Comparison of ENCODE assay signal across 8 mouse cellular contexts in the genomic region with DNA sequence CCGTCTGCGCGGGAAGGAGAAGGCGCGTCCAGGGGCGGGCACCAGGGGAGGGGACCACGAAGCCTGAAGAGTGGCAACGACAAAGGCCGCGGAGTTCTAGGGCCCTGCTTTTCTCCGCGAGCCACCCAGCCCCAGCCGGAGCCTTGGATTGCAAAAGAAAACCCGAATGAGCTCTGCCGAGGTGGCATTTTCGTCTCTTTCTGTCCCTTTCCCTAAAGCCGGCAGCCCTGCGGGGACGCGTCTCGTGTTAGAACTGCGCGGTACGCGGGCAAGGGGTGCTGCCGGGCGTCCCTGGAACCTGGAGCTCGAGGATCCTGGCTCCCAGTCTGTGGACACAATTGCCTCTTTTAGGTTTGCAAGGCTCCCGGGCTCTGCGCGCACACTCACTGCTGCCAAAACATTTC.
DNase-seq lines count a peak whose midpoint lies in the region; ATAC-seq and TF ChIP-seq lines count a peak whose summit lies in the region.

No protein-coding gene starts in this region.

- no peak for ATAC-seq in kidney, postnatal 0 days (replicated peaks; ENCODE audit: low FRiP score, low read depth)
- no peak for ATAC-seq in limb, embryonic 15.5 days (ENCODE audit: insufficient number of reproducible peaks, low FRiP score, low TSS enrichment, low read depth)
- ATAC-seq in frontal cortex, adult (ENCODE audit: low TSS enrichment): no peak

- TF ChIP-seq CTCF in kidney, postnatal 0 days (IDR thresholded peaks at IDR 0.05; ENCODE audit: low read depth): no peak

- 0 out of 2 replicates have a peak overlapping the region, but pooled peaks have one; percentile 2 for H3K4me3 ChIP-seq in kidney, postnatal 0 days (replicated peaks; ENCODE audit: low read depth, low read length)
- H3K4me3 ChIP-seq in brown adipose tissue, adult 24 weeks (ENCODE audit: insufficient read depth, low read depth, low read length): 0 out of 2 replicates have a peak overlapping the region, but pooled peaks have one; percentile 18
- H3K4me3 ChIP-seq in limb, embryonic 15.5 days: peak overlapping the region; percentile 25

- peak; percentile 3 for DNase-seq in kidney, postnatal 0 days (ENCODE audit: low spot score)
- no peak for DNase-seq in kidney, postnatal 25 days
- peak; percentile 20 for DNase-seq in gastrocnemius, postnatal 14 days
- no peak for DNase-seq in layer of hippocampus, adult 18-20 months (ENCODE audit: low spot score in 2 of 2)
- no peak for DNase-seq in lung, postnatal 14 days

- H3K27me3 ChIP-seq in kidney, postnatal 0 days (ENCODE audit: insufficient read depth, low read length): peaks cover 38% of the 10 kb centered on the region
- H3K27me3 ChIP-seq in limb, embryonic 15.5 days: peaks cover 56% of the 10 kb centered on the region

- H3K27ac ChIP-seq in kidney, postnatal 0 days: no peak overlapping the region
- no peak overlapping the region for H3K27ac ChIP-seq in brown adipose tissue, adult 24 weeks (replicated peaks; ENCODE audit: low read depth, low read length)
- 0 out of 2 replicates have a peak overlapping the region, but pooled peaks have one; percentile 7 for H3K27ac ChIP-seq in limb, embryonic 15.5 days

- 0 out of 2 replicates have a peak overlapping the region, but pooled peaks have one; percentile 31 for H3K9ac ChIP-seq in kidney, postnatal 0 days (ENCODE audit: low read depth, low read length)
- H3K9ac ChIP-seq in limb, embryonic 15.5 days: 0 out of 2 replicates have a peak overlapping the region, but pooled peaks have one; percentile 17

- intact Hi-C loops in gastrocnemius, postnatal 14 days (cut with DNase I; ENCODE audit: low total_unique reads): no loop called here

- H3K4me1 ChIP-seq in kidney, postnatal 0 days (replicated peaks; ENCODE audit: insufficient read depth, low read length): no peaks in the 10 kb centered on the region
- H3K4me1 ChIP-seq in brown adipose tissue, adult 24 weeks (ENCODE audit: control insufficient read depth, insufficient read depth, insufficient read length, low read length): no peaks in the 10 kb centered on the region
- peaks cover 13% of the 10 kb centered on the region for H3K4me1 ChIP-seq in limb, embryonic 15.5 days

- 0 out of 2 replicates have a peak overlapping the region, but pooled peaks have one; percentile 15 for H3K4me2 ChIP-seq in kidney, postnatal 0 days (ENCODE audit: low read length)
- H3K4me2 ChIP-seq in limb, embryonic 15.5 days: peak overlapping the region; percentile 45

- no peaks in the 10 kb centered on the region for H3K9me3 ChIP-seq in kidney, postnatal 0 days (replicated peaks; ENCODE audit: low read length)
- no peaks in the 10 kb centered on the region for H3K9me3 ChIP-seq in limb, embryonic 15.5 days

- H3K36me3 ChIP-seq in kidney, postnatal 0 days (ENCODE audit: insufficient read depth, low read length): no peaks in the 10 kb centered on the region
- no peaks in the 10 kb centered on the region for H3K36me3 ChIP-seq in limb, embryonic 15.5 days

- under 1% methylated on average over 31 of the region's 31 CpGs for WGBS in kidney, postnatal 0 days
- WGBS in limb, embryonic 15.5 days: 2% methylated on average over 31 of the region's 31 CpGs

Comparison
In these comparisons a context has a peak if more than half of its experiments do, and no peak if none do; other contexts are left out.
1. DNase-seq: peak in kidney, postnatal 0 days (single experiment) and gastrocnemius, postnatal 14 days (single experiment); none in kidney, postnatal 25 days (0 of 2), layer of hippocampus, adult 18-20 months (0 of 2) and lung, postnatal 14 days (single experiment).
2. Peak in every context shown above with its lines, with median percentiles within 50 percentile points of each other: H3K4me3 ChIP-seq.